Mouse (Mus musculus): ENCODE measurements around the gene Zfp385a.

DNA sequence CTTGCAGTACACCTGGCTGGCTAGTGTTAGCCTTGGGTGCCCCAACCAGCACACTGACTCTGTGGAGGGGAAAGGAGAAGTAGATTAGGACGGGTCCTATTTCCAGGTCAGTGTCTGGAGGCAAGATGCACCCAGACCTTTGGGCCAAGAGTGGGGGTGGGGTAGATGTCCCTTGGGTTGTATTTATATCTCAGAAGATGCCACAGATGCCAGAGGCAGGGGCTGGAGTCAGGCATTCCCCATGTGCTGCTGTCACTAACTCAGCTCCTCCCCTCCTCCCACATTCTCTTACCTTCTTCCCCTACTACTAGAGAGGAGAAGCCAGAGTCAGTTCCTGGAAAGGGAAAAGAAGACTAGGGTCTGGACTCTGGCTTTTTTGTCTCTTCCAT is 19.2 kb upstream of the Zfp385a start:
- TF ChIP-seq CTCF (IDR thresholded peaks at IDR 0.05; ENCODE audit: low read depth) = no peak
- TF ChIP-seq EP300 (IDR thresholded peaks at IDR 0.05; ENCODE audit: low read depth) = 0 out of 2 replicates have a peak, but pooled peaks have one; percentile 42

Data from heart, postnatal 0 days (tissue).